10 mouse cellular contexts compared by ENCODE assay signal in genomic region chr1:153107866-153108265, GRCm38 (mm10).
DNase-seq lines count a peak whose midpoint lies in the region; ATAC-seq lines count a peak whose summit lies in the region.
"Had no signal": no experiment of that assay in that cellular context is flagged by ENCODE, and none has a peak within 500 bp of the region (broad histone marks: within the 10 kb centered on the region; RNA-seq: fewer than 3 reads in every experiment).

No protein-coding gene starts in this region.

- no peaks in the 10 kb centered on the region for H3K36me3 ChIP-seq in hindbrain, embryonic 11.5 days (ENCODE audit: control insufficient read depth, insufficient read depth, low read length)
- no peaks in the 10 kb centered on the region for H3K36me3 ChIP-seq in hindbrain, embryonic 10.5 days
- H3K36me3 ChIP-seq in hindbrain, embryonic 12.5 days: no peaks in the 10 kb centered on the region; the same call in 1 of the 2 replicates
- H3K36me3 ChIP-seq in midbrain, embryonic 14.5 days (ENCODE audit: control insufficient read depth, insufficient read depth, low read length): peaks cover 9% of the 10 kb centered on the region
- H3K36me3 ChIP-seq: embryonic facial prominence, embryonic 13.5 days had no signal

- DNase-seq in hindbrain, embryonic 11.5 days (ENCODE audit: low spot score): peak; percentile 34
- no peak for DNase-seq in hindbrain, embryonic 10.5 days (ENCODE audit: low spot score)
- peak; percentile 68 for DNase-seq in midbrain, embryonic 14.5 days
- no peak for DNase-seq in adrenal gland, postnatal 14 days
- no peak for DNase-seq in heart, adult 11 months
- DNase-seq: adrenal gland, adult 2 months had no signal

- WGBS in hindbrain, embryonic 11.5 days: 60% methylated on average over 7 of the region's 7 CpGs
- 67% methylated on average over 7 of the region's 7 CpGs for WGBS in hindbrain, embryonic 10.5 days
- WGBS in hindbrain, embryonic 12.5 days: 43% methylated on average over 7 of the region's 7 CpGs
- WGBS in midbrain, embryonic 14.5 days: 48% methylated on average over 7 of the region's 7 CpGs

- peak; percentile 40; the same call in 1 of the 2 replicates for ATAC-seq in hindbrain, embryonic 11.5 days (ENCODE audit: low FRiP score)
- ATAC-seq in cerebellum, adult (ENCODE audit: insufficient number of reproducible peaks, low FRiP score, low TSS enrichment): peak; percentile 37; the same call in 1 of the 2 replicates
- peak; percentile 73 for ATAC-seq in hindbrain, embryonic 12.5 days (ENCODE audit: low FRiP score)
- ATAC-seq in midbrain, embryonic 14.5 days (ENCODE audit: low FRiP score, low TSS enrichment): no peak; the same call in 1 of the 2 replicates
- ATAC-seq in erythroblast, adult 5-6 weeks (replicated peaks; ENCODE audit: low FRiP score, poor library complexity, severe bottlenecking): no peak

- H3K4me2 ChIP-seq in hindbrain, embryonic 11.5 days (replicated peaks; ENCODE audit: low read depth, low read length): no peak overlapping the region
- no peak overlapping the region for H3K4me2 ChIP-seq in hindbrain, embryonic 12.5 days (replicated peaks)
- no peak overlapping the region for H3K4me2 ChIP-seq in midbrain, embryonic 14.5 days (ENCODE audit: low read length)
- H3K4me2 ChIP-seq: embryonic facial prominence, embryonic 13.5 days had no signal

- H3K9ac ChIP-seq in hindbrain, embryonic 11.5 days (ENCODE audit: low read depth, low read length): no peak overlapping the region
- H3K9ac ChIP-seq in hindbrain, embryonic 12.5 days: no peak overlapping the region
- H3K9ac ChIP-seq in midbrain, embryonic 14.5 days (replicated peaks; ENCODE audit: low read length): no peak overlapping the region
- H3K9ac ChIP-seq: embryonic facial prominence, embryonic 13.5 days had no signal

- no peak overlapping the region for H3K27ac ChIP-seq in hindbrain, embryonic 11.5 days (ENCODE audit: low read depth, low read length)
- no peak overlapping the region; the same call in 1 of the 2 replicates for H3K27ac ChIP-seq in hindbrain, embryonic 10.5 days
- H3K27ac ChIP-seq in hindbrain, embryonic 12.5 days: no peak overlapping the region
- no peak overlapping the region for H3K27ac ChIP-seq in midbrain, embryonic 14.5 days (replicated peaks; ENCODE audit: low read depth, low read length)
- H3K27ac ChIP-seq: embryonic facial prominence, embryonic 13.5 days had no signal

- no peaks in the 10 kb centered on the region for H3K4me1 ChIP-seq in hindbrain, embryonic 11.5 days (replicated peaks; ENCODE audit: control insufficient read depth, insufficient read depth, low read length)
- H3K4me1 ChIP-seq in hindbrain, embryonic 10.5 days (replicated peaks): peaks cover 13% of the 10 kb centered on the region
- peaks cover 7% of the 10 kb centered on the region for H3K4me1 ChIP-seq in hindbrain, embryonic 12.5 days
- H3K4me1 ChIP-seq in midbrain, embryonic 14.5 days (ENCODE audit: control insufficient read depth, insufficient read depth, low read length): 0 out of 2 replicates have a peak, but pooled peaks cover 4% of the 10 kb centered on the region

- no peaks in the 10 kb centered on the region for H3K27me3 ChIP-seq in hindbrain, embryonic 11.5 days (ENCODE audit: control insufficient read depth, insufficient read depth, low read length)
- H3K27me3 ChIP-seq in hindbrain, embryonic 10.5 days (ENCODE audit: insufficient read depth, poor library complexity, severe bottlenecking): no peaks in the 10 kb centered on the region
- H3K27me3 ChIP-seq in hindbrain, embryonic 12.5 days: no peaks in the 10 kb centered on the region
- no peaks in the 10 kb centered on the region for H3K27me3 ChIP-seq in midbrain, embryonic 14.5 days (ENCODE audit: control insufficient read depth, insufficient read depth, low read length)
- H3K27me3 ChIP-seq: embryonic facial prominence, embryonic 13.5 days had no signal

- H3K9me3 ChIP-seq in hindbrain, embryonic 11.5 days (ENCODE audit: control insufficient read depth, low read length): no peaks in the 10 kb centered on the region
- no peaks in the 10 kb centered on the region for H3K9me3 ChIP-seq in hindbrain, embryonic 10.5 days
- no peaks in the 10 kb centered on the region for H3K9me3 ChIP-seq in hindbrain, embryonic 12.5 days (replicated peaks)
- no peaks in the 10 kb centered on the region for H3K9me3 ChIP-seq in midbrain, embryonic 14.5 days (ENCODE audit: control insufficient read depth, low read length)
- H3K9me3 ChIP-seq: embryonic facial prominence, embryonic 13.5 days had no signal

- H3K4me3 ChIP-seq in hindbrain, embryonic 11.5 days (ENCODE audit: low read depth, low read length): no peak overlapping the region
- H3K4me3 ChIP-seq in hindbrain, embryonic 10.5 days: no peak overlapping the region
- H3K4me3 ChIP-seq in hindbrain, embryonic 12.5 days: no peak overlapping the region
- no peak overlapping the region for H3K4me3 ChIP-seq in midbrain, embryonic 14.5 days (replicated peaks; ENCODE audit: low read depth, low read length)
- H3K4me3 ChIP-seq: embryonic facial prominence, embryonic 13.5 days had no signal

Comparison
In these comparisons a context has a peak if more than half of its experiments do, and no peak if none do; other contexts are left out.
1. DNase-seq: peak in hindbrain, embryonic 11.5 days (single experiment) and midbrain, embryonic 14.5 days (single experiment); none in hindbrain, embryonic 10.5 days (single experiment), adrenal gland, postnatal 14 days (single experiment) and heart, adult 11 months (single experiment).
2. ATAC-seq: peak in hindbrain, embryonic 11.5 days (single experiment), cerebellum, adult (single experiment) and hindbrain, embryonic 12.5 days (single experiment); none in midbrain, embryonic 14.5 days (single experiment) and erythroblast, adult 5-6 weeks (single experiment).